Mouse (Mus musculus) brain, embryonic 14.5 days (tissue): Measurements from ENCODE around the gene Dip2c. TPM values are rescaled to one million over a fixed set of nuclear protein-coding genes. Genes with fewer than 3 reads are reported as not detected.
A peak's percentile ranks its signal among the peaks of the same experiment; 100 is the strongest.

ENCODE experiments used
- DNase-seq: peaks from one replicate; pipeline ENCODE4 v3.0.0-alpha.2; 2011; ENCODE audit warnings: low read depth
- CTCF ChIP-seq: fragments of 200-500 bp; IDR thresholded peaks from 2 replicates; pipeline ENCODE4 v1.5.1; 2012; ENCODE audit warnings: inconsistent platforms, mild to moderate bottlenecking, moderate library complexity, borderline replicate concordance; ENCODE audit not compliant: insufficient read depth, insufficient read length; ENCODE audit errors: extremely low read depth
- POLR2A ChIP-seq: fragments of 200-500 bp; IDR thresholded peaks from 2 replicates; pipeline ENCODE4 v1.6.1; 2012; ENCODE audit warnings: mild to moderate bottlenecking, inconsistent platforms, borderline replicate concordance; ENCODE audit not compliant: poor library complexity, insufficient read depth, insufficient read length, severe bottlenecking; ENCODE audit errors: extremely low read depth
- polyA plus RNA-seq: library from polyadenylated mRNA; depleted of rRNA; stranded (reverse); fragments of >200 nt; gene quantifications from 2 replicates; pipeline ENCODE4 v1.2.3, GENCODE M21; 2012

The Dip2c gene
- polyA plus RNA-seq, 1 experiment, result 29.5 TPM

- no peak for TF ChIP-seq CTCF
- TF ChIP-seq POLR2A, result no peak
- no peak for DNase-seq
Measured at GRCm38 (mm10) chr13:9296285-9296684, 20.0 kb downstream of the Dip2c start.

- no peak for DNase-seq
- TF ChIP-seq POLR2A, result no peak
- no peak for TF ChIP-seq CTCF
Measured at GRCm38 (mm10) chr13:9297266-9297665, 20.9 kb downstream of the Dip2c start.

- TF ChIP-seq CTCF (no peak), POLR2A (no peak)
- DNase-seq, result no peak
Measured at GRCm38 (mm10) chr13:9297689-9298088, 21.4 kb downstream of the Dip2c start.

GRCm38 (mm10) chr13:9299657-9300056 is 23.3 kb downstream of the Dip2c start:
- DNase-seq, result no peak
- TF ChIP-seq POLR2A (no peak), CTCF (no peak)

GRCm38 (mm10) chr13:9308863-9309262 is 32.5 kb downstream of the Dip2c start:
- no peak for DNase-seq
- TF ChIP-seq POLR2A (no peak), CTCF (no peak)

GRCm38 (mm10) chr13:9310806-9311205 is 34.5 kb downstream of the Dip2c start:
- DNase-seq, result no peak
- TF ChIP-seq POLR2A, result no peak
- TF ChIP-seq CTCF, result no peak

GRCm38 (mm10) chr13:9312916-9313315 is 36.6 kb downstream of the Dip2c start:
- no peak for DNase-seq
- no peak for TF ChIP-seq CTCF
- TF ChIP-seq POLR2A, result no peak

- DNase-seq, result peak; percentile 39
- TF ChIP-seq CTCF, result no peak
Measured at GRCm38 (mm10) chr13:9314099-9314712, 37.9 kb downstream of the Dip2c start.

- DNase-seq, result no peak
- TF ChIP-seq CTCF (no peak), POLR2A (no peak)
Measured at GRCm38 (mm10) chr13:9314713-9315112, 38.4 kb downstream of the Dip2c start.

GRCm38 (mm10) chr13:9319745-9320144 is 43.4 kb downstream of the Dip2c start:
- DNase-seq, result no peak
- no peak for TF ChIP-seq CTCF
- TF ChIP-seq POLR2A, result no peak

- no peak for DNase-seq
- TF ChIP-seq CTCF, result no peak
- no peak for TF ChIP-seq POLR2A
Measured at GRCm38 (mm10) chr13:9325262-9325661, 48.9 kb downstream of the Dip2c start.

GRCm38 (mm10) chr13:9329307-9329915 is 53.1 kb downstream of the Dip2c start:
- TF ChIP-seq POLR2A (no peak), CTCF (no peak)
- DNase-seq, result peak; percentile 64

GRCm38 (mm10) chr13:9333187-9333586 is 56.9 kb downstream of the Dip2c start:
- TF ChIP-seq POLR2A (no peak), CTCF (no peak)
- no peak for DNase-seq

GRCm38 (mm10) chr13:9340293-9340692 is 64.0 kb downstream of the Dip2c start:
- no peak for TF ChIP-seq POLR2A
- no peak for TF ChIP-seq CTCF

More at GRCm38 (mm10) chr13:9340293-9340692, 64.0 kb downstream of the Dip2c start:
- DNase-seq, result no peak
